Mouse (Mus musculus): ENCODE measurements around the gene Ace2.

Ace2 gene

GRCm38 (mm10) chrX:164139032-164139431 lies at the start of gene Ace2:
Gene Ace2, plus strand, starts transcription at chrX:164139332.
- no peak for DNase-seq (ENCODE audit: low read depth, low spot score)

DNA sequence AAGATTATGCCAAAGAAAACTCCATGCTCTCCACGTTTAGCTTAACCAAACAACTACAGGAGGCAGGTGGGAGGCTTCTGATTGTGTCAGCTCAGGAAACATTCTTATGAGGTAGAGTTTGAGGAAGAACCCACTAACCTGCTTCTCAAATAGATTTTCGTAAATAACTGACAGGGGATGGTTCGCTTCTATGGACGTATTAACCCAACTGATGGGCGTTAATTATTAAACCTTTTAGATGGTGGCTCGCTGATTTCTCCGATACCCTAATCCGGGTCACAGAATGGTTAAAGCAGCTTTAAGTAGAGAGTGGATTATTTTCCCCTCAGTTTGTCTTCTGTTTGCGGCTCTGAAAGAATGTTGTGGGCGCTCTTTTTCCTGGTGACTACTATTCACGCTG lies 49.2 kb upstream of the Ace2 start:
- DNase-seq (ENCODE audit: low read depth, low spot score) = no peak

- no peak for DNase-seq (ENCODE audit: low read depth, low spot score)
Observed at GRCm38 (mm10) chrX:164092300-164093169, 46.6 kb upstream of the Ace2 start.

GRCm38 (mm10) chrX:164093435-164093834 lies 45.7 kb upstream of the Ace2 start:
- DNase-seq (ENCODE audit: low read depth, low spot score) = no peak

DNA sequence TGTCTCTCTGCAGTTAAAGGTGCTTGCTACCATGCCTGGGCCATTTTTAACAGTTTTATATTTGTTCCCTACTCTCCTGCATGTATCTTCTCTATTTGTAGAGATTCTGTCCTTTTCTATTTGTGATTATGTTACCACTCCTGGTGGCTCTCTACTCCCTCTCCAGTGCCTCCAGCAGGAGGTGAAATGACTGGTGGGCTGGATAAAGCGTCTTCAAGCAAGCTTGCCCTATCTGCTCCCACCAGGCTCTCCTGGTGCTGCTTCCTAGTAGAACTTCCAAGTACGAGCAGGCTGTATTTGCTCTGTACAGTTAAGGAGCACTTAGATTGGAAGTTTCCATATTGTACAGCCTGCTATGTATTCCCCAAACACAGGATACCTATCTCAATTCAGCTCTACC lies 43.3 kb upstream of the Ace2 start:
- DNase-seq (ENCODE audit: low read depth, low spot score) = no peak

GRCm38 (mm10) chrX:164101483-164101882 lies 37.6 kb upstream of the Ace2 start:
- no peak for DNase-seq (ENCODE audit: low read depth, low spot score)

- no peak for DNase-seq (ENCODE audit: low read depth, low spot score)
Observed at GRCm38 (mm10) chrX:164102198-164102597, 36.9 kb upstream of the Ace2 start.

- no peak for DNase-seq (ENCODE audit: low read depth, low spot score)
Observed at GRCm38 (mm10) chrX:164102656-164103055, 36.5 kb upstream of the Ace2 start.

DNA sequence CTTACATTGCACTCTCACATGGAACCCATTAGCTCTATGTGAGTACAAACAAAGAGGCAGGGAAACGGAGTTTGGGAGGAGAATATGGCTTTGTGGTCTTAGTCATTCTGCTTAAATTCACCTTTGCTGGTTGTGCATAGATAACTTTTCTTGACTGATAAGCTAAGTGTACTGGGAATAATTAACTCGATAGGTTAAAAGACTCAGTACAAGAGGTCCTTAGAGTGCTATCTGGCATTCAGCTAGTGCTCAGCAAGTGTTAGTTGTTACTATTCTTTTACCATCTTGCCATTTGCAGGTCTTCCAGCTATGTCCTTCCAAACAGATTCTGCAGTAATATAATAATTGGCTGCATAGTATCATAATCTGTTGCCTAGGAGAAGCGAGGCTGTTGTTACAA lies 28.0 kb upstream of the Ace2 start:
- DNase-seq (ENCODE audit: low read depth, low spot score) = no peak

GRCm38 (mm10) chrX:164113744-164114143 lies 25.4 kb upstream of the Ace2 start:
- no peak for DNase-seq (ENCODE audit: low read depth, low spot score)

DNA sequence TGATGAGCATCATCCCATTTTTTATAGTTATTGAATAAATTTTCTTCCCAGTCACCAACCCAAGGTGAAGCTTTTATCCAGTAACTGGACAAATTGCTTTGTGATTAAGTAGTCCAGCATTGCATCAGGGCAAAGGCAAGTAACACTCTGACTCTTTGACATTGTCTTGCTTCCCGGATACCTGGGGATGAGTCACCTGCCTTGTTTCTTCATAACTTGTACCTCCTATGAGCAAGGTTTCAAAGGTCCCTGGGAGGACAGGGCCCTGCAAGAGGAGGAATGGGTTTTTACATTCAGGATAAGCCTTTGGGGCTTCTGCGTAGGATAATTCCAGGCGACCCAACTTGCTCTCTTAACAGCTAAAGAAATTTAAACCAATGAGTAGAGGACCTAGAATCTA lies 15.2 kb upstream of the Ace2 start:
- no peak for DNase-seq (ENCODE audit: low read depth, low spot score)

- DNase-seq (ENCODE audit: low read depth, low spot score) = no peak
Observed at GRCm38 (mm10) chrX:164133531-164133930, 5.6 kb upstream of the Ace2 start.

GRCm38 (mm10) chrX:164135304-164135818 lies 3.8 kb upstream of the Ace2 start:
- no peak for DNase-seq (ENCODE audit: low read depth, low spot score)

GRCm38 (mm10) chrX:164145463-164146250 lies 6.5 kb downstream of the Ace2 start:
- no peak for DNase-seq (ENCODE audit: low read depth, low spot score)

DNA sequence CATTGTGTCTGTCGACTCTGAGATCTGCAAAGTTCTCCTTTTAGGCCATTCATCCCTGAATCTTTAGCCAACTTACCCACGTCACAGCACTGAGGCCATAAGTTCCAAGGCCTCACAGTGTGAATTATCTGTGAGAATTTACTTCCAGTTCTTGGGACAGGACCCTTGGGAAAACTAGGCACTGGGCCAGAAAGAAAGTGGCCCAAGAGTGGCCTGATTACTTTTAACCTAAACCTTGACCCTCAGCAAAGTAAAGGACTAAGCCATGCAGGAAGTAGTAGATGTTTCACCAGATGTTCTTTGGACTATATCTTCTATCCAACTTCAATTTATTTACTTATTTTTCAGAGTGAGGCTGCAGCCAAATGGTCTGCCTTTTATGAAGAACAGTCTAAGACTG lies 13.6 kb downstream of the Ace2 start:
- DNase-seq (ENCODE audit: low read depth, low spot score) = no peak

- DNase-seq (ENCODE audit: low read depth, low spot score) = no peak
Observed at GRCm38 (mm10) chrX:164153606-164154005, 14.5 kb downstream of the Ace2 start.

GRCm38 (mm10) chrX:164154594-164154993 lies 15.5 kb downstream of the Ace2 start:
- DNase-seq (ENCODE audit: low read depth, low spot score) = no peak

- no peak for DNase-seq (ENCODE audit: low read depth, low spot score)
Observed at GRCm38 (mm10) chrX:164164681-164165080, 25.5 kb downstream of the Ace2 start.

GRCm38 (mm10) chrX:164171034-164171433 lies 31.9 kb downstream of the Ace2 start:
- DNase-seq (ENCODE audit: low read depth, low spot score) = no peak

GRCm38 (mm10) chrX:164173880-164174279 lies 34.7 kb downstream of the Ace2 start:
- DNase-seq (ENCODE audit: low read depth, low spot score) = no peak

GRCm38 (mm10) chrX:164175311-164175710 lies 36.2 kb downstream of the Ace2 start:
- DNase-seq (ENCODE audit: low read depth, low spot score) = no peak

- no peak for DNase-seq (ENCODE audit: low read depth, low spot score)
Observed at GRCm38 (mm10) chrX:164175780-164176179, 36.6 kb downstream of the Ace2 start.

GRCm38 (mm10) chrX:164178856-164179255 lies 39.7 kb downstream of the Ace2 start:
- no peak for DNase-seq (ENCODE audit: low read depth, low spot score)
